Mouse (Mus musculus): ENCODE results near the gene Gm20521. TPM values are rescaled to one million over a fixed set of nuclear protein-coding genes. Genes with fewer than 3 reads are reported as not detected.

Gene Gm20521
- total and polyA plus RNA-seq, 2 experiments from 2014 or later: 0.30 to 3.1 TPM

DNA sequence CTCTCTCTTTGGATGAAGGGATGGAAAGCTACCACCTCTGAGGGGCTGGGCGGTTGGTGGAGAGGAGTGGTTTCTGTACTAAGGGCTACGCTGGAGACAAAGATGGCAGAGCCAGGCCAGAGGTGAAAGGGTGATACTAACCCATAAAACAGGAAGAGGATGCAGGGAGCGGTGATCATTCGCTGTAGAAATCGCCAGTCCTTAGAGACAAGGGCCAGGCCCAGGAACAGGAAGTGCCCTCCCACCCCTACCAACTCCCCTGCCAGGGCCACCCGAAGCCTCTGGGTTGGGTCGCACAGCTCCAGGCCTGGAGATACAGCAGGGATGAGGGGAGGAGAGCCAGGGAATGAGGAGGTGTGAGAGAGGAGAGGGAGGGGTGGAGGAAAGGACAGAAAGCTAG is 25.4 kb downstream of the Gm20521 start:
- 90% methylated on average over 7 of the region's 7 CpGs for WGBS
- H3K27me3 ChIP-seq (ENCODE audit: insufficient read depth, low read length): no peaks in the 10 kb centered on the region
- DNase-seq: no peak
- peaks cover 10% of the 10 kb centered on the region; the same call in 1 of the 2 replicates for H3K4me1 ChIP-seq (ENCODE audit: insufficient read depth)
- no peaks in the 10 kb centered on the region for H3K9me3 ChIP-seq (ENCODE audit: low read length)
- peak overlapping the region; percentile 3; the same call in 1 of the 2 replicates for H3K9ac ChIP-seq
- no peak overlapping the region for H3K27ac ChIP-seq (ENCODE audit: low read depth, low read length)
- H3K4me2 ChIP-seq (ENCODE audit: low read depth): no peak overlapping the region
- no peak overlapping the region for H3K4me3 ChIP-seq (ENCODE audit: low read depth, low read length)
- H3K36me3 ChIP-seq (ENCODE audit: insufficient read depth): peaks cover 52% of the 10 kb centered on the region
- no peak for TF ChIP-seq CTCF (IDR thresholded peaks at IDR 0.05; ENCODE audit: low read depth)
- ATAC-seq: no peak

DNA sequence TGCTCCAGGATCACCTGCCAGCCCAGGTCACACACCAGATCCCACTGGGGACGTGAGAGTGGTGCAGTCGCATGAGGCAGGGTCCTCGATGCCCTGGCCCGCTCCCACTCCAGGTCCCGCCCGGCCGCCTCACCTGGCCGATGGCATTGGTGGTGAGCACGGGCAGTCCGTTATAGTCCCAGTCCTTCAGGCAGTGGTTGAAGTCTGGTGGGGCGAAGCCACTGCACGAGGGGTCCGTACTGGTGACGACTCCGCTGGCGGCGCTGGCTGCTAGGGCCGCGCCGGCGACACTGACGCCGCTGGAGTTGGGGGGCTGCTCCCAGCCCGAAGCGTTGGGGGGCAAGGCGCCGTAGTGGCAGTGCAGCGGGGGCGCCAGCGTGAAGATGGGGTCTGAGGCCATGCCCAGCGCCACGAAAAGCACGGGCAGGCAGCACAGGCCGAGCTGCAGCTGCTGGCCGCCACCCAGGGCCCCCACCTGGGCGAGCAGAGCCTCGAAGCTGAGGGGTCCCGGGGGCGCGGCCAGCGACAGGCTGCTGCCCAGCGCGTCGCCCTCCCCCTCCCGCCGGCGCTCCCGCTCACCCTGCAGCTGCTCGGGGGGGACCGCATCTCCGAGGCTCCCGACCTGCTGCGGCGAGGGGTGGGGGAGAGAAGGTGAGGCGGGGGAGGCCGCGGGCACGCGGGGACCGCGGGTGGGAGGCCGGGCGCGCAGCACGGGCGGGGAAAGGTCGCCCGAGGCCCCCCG is 29.0 kb downstream of the Gm20521 start:
- Histone ChIP-seq H3K4me3 (ENCODE audit: low read depth, low read length) (peak overlapping the region; percentile 76), H3K27ac (ENCODE audit: low read depth, low read length) (peak overlapping the region; percentile 89), H3K36me3 (ENCODE audit: insufficient read depth) (peaks cover 43% of the 10 kb centered on the region), H3K9me3 (ENCODE audit: low read length) (no peaks in the 10 kb centered on the region), H3K4me2 (ENCODE audit: low read depth) (peak overlapping the region; percentile 97), H3K4me1 (ENCODE audit: insufficient read depth) (peaks cover 12% of the 10 kb centered on the region; the same call in 1 of the 2 replicates), H3K9ac (peak overlapping the region; percentile 89), H3K27me3 (ENCODE audit: insufficient read depth, low read length) (no peaks in the 10 kb centered on the region)
- ATAC-seq: peak; percentile 68
- DNase-seq: peak; percentile 58
- peak; percentile 4; the same call in 1 of the 2 replicates for TF ChIP-seq CTCF (IDR thresholded peaks at IDR 0.05; ENCODE audit: low read depth)
- WGBS: 2% methylated on average over 54 of the region's 69 CpGs

DNA sequence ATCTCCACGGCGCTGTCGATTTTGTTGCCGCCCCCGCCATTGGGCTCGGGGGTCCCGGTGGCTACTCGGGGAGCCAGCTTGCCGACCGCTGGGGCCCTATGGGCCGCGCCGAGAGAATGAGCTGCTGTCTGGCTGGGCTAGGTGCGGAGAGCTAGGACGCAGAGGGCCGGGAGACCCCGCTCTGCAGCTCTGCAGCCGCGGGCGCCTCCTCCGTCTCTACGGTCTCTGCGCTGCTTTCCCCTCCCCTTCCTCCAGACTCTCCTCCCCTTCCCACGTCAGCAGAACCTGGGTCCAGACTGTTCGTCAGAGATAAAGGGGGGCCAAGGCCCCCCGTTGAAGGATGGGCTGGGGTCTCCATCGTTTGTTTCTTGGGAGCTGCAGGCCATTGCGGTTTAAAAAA is 29.6 kb downstream of the Gm20521 start, which contains the start of gene Slc22a17:
Gene Slc22a17 (minus strand): TSS at position 247 of the 400 bp plus-strand sequence.
- H3K9ac ChIP-seq: peak within 1 kb of the TSS; percentile 89
- H3K36me3 ChIP-seq (ENCODE audit: insufficient read depth): peaks cover 42% of the 10 kb centered on the region
- ATAC-seq: peak; percentile 97
- H3K27me3 ChIP-seq (ENCODE audit: insufficient read depth, low read length): no peaks in the 10 kb centered on the region
- TF ChIP-seq CTCF (IDR thresholded peaks at IDR 0.05; ENCODE audit: low read depth): 0 out of 2 replicates have a peak, but pooled peaks have one; percentile 20
- peak within 1 kb of the TSS; percentile 97 for H3K4me2 ChIP-seq (ENCODE audit: low read depth)
- under 1% methylated on average over 27 of the region's 28 CpGs for WGBS
- DNase-seq: peak; percentile 94
- no peaks in the 10 kb centered on the region for H3K9me3 ChIP-seq (ENCODE audit: low read length)
- H3K4me3 ChIP-seq (ENCODE audit: low read depth, low read length): peak within 1 kb of the TSS; percentile 76
- peaks cover 12% of the 10 kb centered on the region; the same call in 1 of the 2 replicates for H3K4me1 ChIP-seq (ENCODE audit: insufficient read depth)
- H3K27ac ChIP-seq (ENCODE audit: low read depth, low read length): peak within 1 kb of the TSS; percentile 89

DNA sequence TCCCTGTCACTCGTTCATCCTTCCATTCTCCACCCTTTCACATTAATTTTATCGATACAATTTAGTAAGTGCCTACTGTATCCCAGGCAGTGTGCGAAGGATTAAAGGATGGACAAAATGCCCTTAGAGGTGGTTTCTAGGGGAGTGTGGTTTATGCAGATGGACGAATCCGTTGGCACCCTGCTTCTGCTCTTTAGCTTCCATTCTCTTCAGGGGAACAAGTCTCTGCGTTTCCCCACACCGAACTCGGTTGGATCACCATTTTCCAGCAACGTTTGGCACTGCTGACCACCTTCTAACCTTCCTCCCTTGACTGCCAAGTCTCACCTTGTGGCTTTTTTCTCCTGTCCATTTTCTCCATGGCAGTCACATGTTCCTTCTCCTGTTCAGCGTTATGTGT is 30.1 kb downstream of the Gm20521 start:
- H3K4me2 ChIP-seq (ENCODE audit: low read depth): peak overlapping the region; percentile 97
- no peak for TF ChIP-seq CTCF (IDR thresholded peaks at IDR 0.05; ENCODE audit: low read depth)
- no peaks in the 10 kb centered on the region for H3K9me3 ChIP-seq (ENCODE audit: low read length)
- H3K27me3 ChIP-seq (ENCODE audit: insufficient read depth, low read length): no peaks in the 10 kb centered on the region
- ATAC-seq (no peak), DNase-seq (no peak)
- H3K9ac ChIP-seq: peak overlapping the region; percentile 89
- 9% methylated on average over 10 of the region's 10 CpGs for WGBS
- peak overlapping the region; percentile 89 for H3K27ac ChIP-seq (ENCODE audit: low read depth, low read length)
- H3K4me3 ChIP-seq (ENCODE audit: low read depth, low read length): peak overlapping the region; percentile 76
- peaks cover 12% of the 10 kb centered on the region; the same call in 1 of the 2 replicates for H3K4me1 ChIP-seq (ENCODE audit: insufficient read depth)
- H3K36me3 ChIP-seq (ENCODE audit: insufficient read depth): peaks cover 37% of the 10 kb centered on the region

DNA sequence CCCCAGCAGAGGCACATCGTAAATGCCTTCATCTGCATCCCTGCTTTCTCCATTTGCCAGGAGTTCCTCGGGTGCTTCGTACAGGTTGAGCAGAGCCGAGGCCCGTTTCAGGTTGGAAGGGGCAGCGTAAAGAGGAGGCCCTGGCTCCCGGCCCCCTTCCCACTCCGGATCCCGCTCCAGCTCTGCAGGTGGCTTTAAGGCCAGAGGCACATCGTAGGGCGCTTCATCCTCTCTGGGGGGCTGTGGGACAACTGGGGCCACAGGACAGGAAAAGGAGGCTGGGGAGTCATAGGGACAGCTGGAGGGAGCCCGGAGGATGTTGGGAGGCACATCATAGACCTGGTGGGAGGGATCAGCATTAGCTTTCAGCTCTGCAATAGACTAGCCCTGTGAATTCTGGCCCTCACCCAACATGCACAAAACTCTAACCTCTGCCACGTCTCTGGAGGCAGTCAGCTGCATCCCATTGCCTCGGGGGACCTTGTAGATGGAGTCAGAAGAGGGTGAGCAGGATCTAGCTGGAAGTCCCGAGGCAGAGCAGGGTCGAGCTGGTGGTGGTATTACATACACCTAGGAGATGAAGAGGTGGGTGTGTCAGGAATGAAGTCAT is 36.9 kb downstream of the Gm20521 start:
- no peak overlapping the region for H3K27ac ChIP-seq (ENCODE audit: low read depth, low read length)
- no peak overlapping the region for H3K4me3 ChIP-seq (ENCODE audit: low read depth, low read length)
- TF ChIP-seq CTCF (IDR thresholded peaks at IDR 0.05; ENCODE audit: low read depth): no peak
- 0 out of 2 replicates have a peak, but pooled peaks cover 8% of the 10 kb centered on the region for H3K9me3 ChIP-seq (ENCODE audit: low read length)
- ATAC-seq (no peak), DNase-seq (no peak)
- no peak overlapping the region for H3K9ac ChIP-seq
- peaks cover 28% of the 10 kb centered on the region for H3K36me3 ChIP-seq (ENCODE audit: insufficient read depth)
- 95% methylated on average over 16 of the region's 16 CpGs for WGBS
- H3K4me1 ChIP-seq (ENCODE audit: insufficient read depth): peaks cover under 1% of the 10 kb centered on the region; the same call in 1 of the 2 replicates
- no peak overlapping the region for H3K4me2 ChIP-seq (ENCODE audit: low read depth)
- no peaks in the 10 kb centered on the region for H3K27me3 ChIP-seq (ENCODE audit: insufficient read depth, low read length)

DNA sequence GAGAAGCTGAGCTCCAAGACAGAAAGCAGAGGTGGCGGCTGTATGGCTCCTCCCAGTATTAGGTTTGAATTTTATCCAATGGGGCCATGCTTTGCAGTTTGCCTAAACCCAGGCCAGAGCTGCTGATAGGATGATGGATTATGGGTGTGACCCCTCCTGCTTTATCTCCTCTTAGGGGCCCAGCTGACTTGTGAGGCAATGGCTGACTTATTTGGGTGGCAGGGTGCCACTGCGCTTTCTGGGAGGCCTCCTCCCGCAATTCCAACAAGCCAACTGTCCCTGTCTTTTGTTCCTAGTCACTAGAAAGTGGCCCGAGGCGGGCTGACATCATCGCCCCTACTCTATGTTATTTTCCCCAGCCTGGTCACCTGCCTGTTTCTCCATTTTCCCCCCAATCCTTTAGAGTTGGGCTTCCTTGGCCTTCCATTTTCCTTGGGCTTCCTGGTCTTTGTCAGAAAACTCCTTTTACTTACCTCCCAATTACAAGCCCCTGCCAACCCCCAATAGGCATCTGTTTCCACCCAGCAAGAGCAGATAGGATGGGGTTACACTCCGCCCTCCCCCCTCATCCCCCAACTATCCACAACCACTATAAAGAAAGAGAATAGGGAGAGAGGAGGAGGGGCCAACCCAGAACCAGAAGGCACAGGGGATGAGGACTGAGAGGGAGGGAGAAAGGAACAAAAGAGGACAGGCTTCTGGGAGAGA is 41.6 kb downstream of the Gm20521 start:
- Histone ChIP-seq H3K27me3 (ENCODE audit: insufficient read depth, low read length) (no peaks in the 10 kb centered on the region), H3K4me3 (ENCODE audit: low read depth, low read length) (peak overlapping the region; percentile 56), H3K27ac (ENCODE audit: low read depth, low read length) (peak overlapping the region; percentile 87), H3K9ac (peak overlapping the region; percentile 82), H3K4me1 (ENCODE audit: insufficient read depth) (peaks cover 7% of the 10 kb centered on the region; the same call in 1 of the 2 replicates), H3K9me3 (ENCODE audit: low read length) (0 out of 2 replicates have a peak, but pooled peaks cover 8% of the 10 kb centered on the region), H3K36me3 (ENCODE audit: insufficient read depth) (peaks cover 6% of the 10 kb centered on the region; the same call in 1 of the 2 replicates), H3K4me2 (ENCODE audit: low read depth) (peak overlapping the region; percentile 96)
- no peak for TF ChIP-seq CTCF (IDR thresholded peaks at IDR 0.05; ENCODE audit: low read depth)
- ATAC-seq (peak; percentile 58), DNase-seq (peak; percentile 62)
- 20% methylated on average over 7 of the region's 7 CpGs for WGBS

Measured in forebrain, postnatal 0 days (tissue).